In the genomic region with DNA sequence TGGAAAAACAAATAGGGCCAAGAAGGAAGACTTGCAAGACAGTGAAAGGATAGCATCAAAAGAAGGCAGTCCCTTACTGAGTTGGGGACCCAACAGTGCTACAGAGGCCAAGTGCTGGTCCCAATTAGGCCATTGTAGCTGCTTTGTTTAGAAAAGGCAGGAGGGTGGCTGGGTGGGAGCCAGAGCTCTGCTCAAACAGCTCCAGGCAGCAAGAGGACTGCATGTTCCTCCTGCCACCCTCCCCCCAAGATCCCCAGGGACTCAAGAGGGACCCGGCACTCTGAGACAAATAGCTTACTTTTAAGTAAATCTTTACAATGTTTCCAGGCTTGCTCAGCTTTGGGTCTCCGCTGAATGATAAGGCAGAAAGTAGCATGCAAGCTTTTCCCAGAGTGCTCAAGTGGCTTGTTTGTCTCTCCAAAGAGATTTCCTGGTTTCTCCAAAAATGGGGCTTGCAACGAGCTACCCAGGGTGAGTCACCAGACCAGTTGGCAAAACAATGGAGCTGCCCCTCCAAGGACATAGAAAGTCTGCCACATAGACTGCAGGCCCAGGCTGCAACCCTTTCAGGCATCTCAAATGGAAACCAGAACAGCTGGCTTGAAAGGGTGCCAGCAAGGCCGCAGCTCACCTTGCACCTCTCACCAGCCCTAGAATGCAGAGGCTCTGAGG, we compare ENCODE assay signal across 9 mouse cellular contexts. TPM values are rescaled to one million over a fixed set of nuclear protein-coding genes. Genes with fewer than 3 reads are reported as not detected.
DNase-seq lines count a peak whose midpoint lies in the region; ATAC-seq and TF ChIP-seq lines count a peak whose summit lies in the region.
"Had no signal": no experiment of that assay in that cellular context is flagged by ENCODE, and none has a peak within 500 bp of the region (broad histone marks: within the 10 kb centered on the region; RNA-seq: fewer than 3 reads in every experiment).

No protein-coding gene starts in this region.

- H3K36me3 ChIP-seq in lung, embryonic 14.5 days (ENCODE audit: insufficient read depth) = no peaks in the 10 kb centered on the region
- H3K36me3 ChIP-seq: embryonic facial prominence, embryonic 12.5 days had no signal

- TF ChIP-seq CTCF in lung, embryonic 14.5 days (IDR thresholded peaks at IDR 0.05; ENCODE audit: low read depth) = no peak

- no peak overlapping the region for H3K4me3 ChIP-seq in lung, embryonic 14.5 days (ENCODE audit: low read depth, low read length)
- H3K4me3 ChIP-seq: embryonic facial prominence, embryonic 12.5 days had no signal

- DNase-seq in kidney, adult 18-20 months = peak; percentile 26
- DNase-seq in kidney, adult 9 months = no peak
- peak; percentile 80 for DNase-seq in Muller cell, postnatal 12 days (ENCODE audit: inconsistent ontology term)
- DNase-seq in frontal cortex, adult 2 months (ENCODE audit: extremely low spot score in 1 of 2, low spot score in 1 of 2) = peak; percentile 25 to 46
- DNase-seq in lung, embryonic 14.5 days = peak; percentile 42
- no peak for DNase-seq in spleen, adult 12 weeks (ENCODE audit: low spot score)
- no peak for DNase-seq in thymus, postnatal 4 days
- no peak for DNase-seq in spleen, postnatal 4 days (ENCODE audit: low spot score in 2 of 2)

- no peak overlapping the region for H3K4me2 ChIP-seq in lung, embryonic 14.5 days
- H3K4me2 ChIP-seq: embryonic facial prominence, embryonic 12.5 days had no signal

- H3K27me3 ChIP-seq in lung, embryonic 14.5 days (ENCODE audit: insufficient read depth, low read length) = no peaks in the 10 kb centered on the region
- H3K27me3 ChIP-seq: embryonic facial prominence, embryonic 12.5 days had no signal

- H3K4me1 ChIP-seq in lung, embryonic 14.5 days (ENCODE audit: insufficient read depth) = peaks cover 6% of the 10 kb centered on the region

- peak; percentile 41; the same call in 1 of the 2 replicates for ATAC-seq in lung, embryonic 14.5 days (ENCODE audit: insufficient read depth)

- H3K9ac ChIP-seq in lung, embryonic 14.5 days = no peak overlapping the region
- H3K9ac ChIP-seq: embryonic facial prominence, embryonic 12.5 days had no signal

- no peaks in the 10 kb centered on the region for H3K9me3 ChIP-seq in lung, embryonic 14.5 days (ENCODE audit: low read depth, low read length)
- H3K9me3 ChIP-seq: embryonic facial prominence, embryonic 12.5 days had no signal

- H3K27ac ChIP-seq in lung, embryonic 14.5 days (ENCODE audit: low read depth) = peak overlapping the region; percentile 79
- H3K27ac ChIP-seq: embryonic facial prominence, embryonic 12.5 days had no signal

- WGBS in lung, embryonic 14.5 days = 22% methylated on average over 4 of the region's 4 CpGs

RNA-seq across cellular contexts. Expression of a gene that starts 23.0 kb away (rescaled TPM):
- polyA plus RNA-seq in frontal cortex, adult 2 months (2012; rRNA removed) = 0.44 and 1.1 TPM in 2 replicates
- polyA plus RNA-seq in lung, embryonic 14.5 days (2014; fragmentation: Nextera tagmentation; extraction: Ambion mirVana) = 3.1 and 3.8 TPM in 2 replicates

RNA-seq across cellular contexts. Expression of a gene that starts 27.4 kb away (rescaled TPM):
- polyA plus RNA-seq in frontal cortex, adult 2 months (2012; rRNA removed) = 174 and 198 TPM in 2 replicates
- 26.1 and 31.2 TPM in 2 replicates for polyA plus RNA-seq in lung, embryonic 14.5 days (2014; fragmentation: Nextera tagmentation; extraction: Ambion mirVana)

RNA-seq across cellular contexts. Expression of a gene that starts 34.1 kb away (rescaled TPM):
- 73.1 and 76.2 TPM in 2 replicates for polyA plus RNA-seq in frontal cortex, adult 2 months (2012; rRNA removed)
- polyA plus RNA-seq in lung, embryonic 14.5 days (2014; fragmentation: Nextera tagmentation; extraction: Ambion mirVana) = 177 and 189 TPM in 2 replicates

Comparison
In these comparisons a context has a peak if more than half of its experiments do, and no peak if none do; other contexts are left out.
1. DNase-seq: peak in kidney, adult 18-20 months (single experiment), Muller cell, postnatal 12 days (single experiment), frontal cortex, adult 2 months (2 of 2) and lung, embryonic 14.5 days (single experiment); none in kidney, adult 9 months (single experiment), spleen, adult 12 weeks (single experiment), thymus, postnatal 4 days (single experiment) and spleen, postnatal 4 days (0 of 2).